Mouse (Mus musculus): Measurements from ENCODE around the gene Rbmx. TPM values are rescaled to one million over a fixed set of nuclear protein-coding genes. Genes with fewer than 3 reads are reported as not detected.

Gene Rbmx
- polyA plus RNA-seq, 1 experiment = 13.7 TPM

DNA sequence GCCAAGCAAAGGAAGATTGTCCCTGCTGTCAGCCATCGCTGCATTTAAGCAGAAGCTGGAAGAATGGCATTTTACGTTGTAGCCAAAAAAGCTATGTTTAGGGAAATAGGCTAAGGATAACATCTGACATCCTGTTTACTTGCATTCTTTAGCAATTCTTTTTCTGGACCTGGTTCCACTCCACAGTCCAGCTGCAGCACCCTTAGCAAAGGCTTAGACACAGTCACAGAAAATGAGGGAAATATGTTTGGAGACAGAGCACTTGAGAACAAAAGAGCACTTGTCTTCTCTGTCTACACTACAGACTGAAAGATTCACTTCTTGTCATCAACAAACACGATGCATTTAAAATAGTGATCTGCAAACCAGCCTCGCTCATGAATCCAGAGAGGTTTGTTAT is 53.6 kb downstream of the Rbmx start:
- peak overlapping the region; percentile 90; the same call in 1 of the 2 replicates for H3K4me3 ChIP-seq (ENCODE audit: insufficient read depth, low read depth, low read length)
- peak overlapping the region; percentile 99 for H3K27ac ChIP-seq (replicated peaks; ENCODE audit: low read depth, low read length)
- no peaks in the 10 kb centered on the region; the same call in none of the 2 replicates for H3K4me1 ChIP-seq (ENCODE audit: control insufficient read depth, insufficient read depth, insufficient read length, low read length)

- H3K4me1 ChIP-seq (ENCODE audit: control insufficient read depth, insufficient read depth, insufficient read length, low read length) = no peaks in the 10 kb centered on the region; the same call in none of the 2 replicates
- peak within 1 kb of the TSS; percentile 90 for H3K4me3 ChIP-seq (ENCODE audit: insufficient read depth, low read depth, low read length)
These were observed 54.2 kb downstream of the Rbmx start, which contains the start of gene Arhgef6 for GRCm38 (mm10) chrX:57338371-57339211. Gene Arhgef6, minus strand, starts transcription at chrX:57338729.

DNA sequence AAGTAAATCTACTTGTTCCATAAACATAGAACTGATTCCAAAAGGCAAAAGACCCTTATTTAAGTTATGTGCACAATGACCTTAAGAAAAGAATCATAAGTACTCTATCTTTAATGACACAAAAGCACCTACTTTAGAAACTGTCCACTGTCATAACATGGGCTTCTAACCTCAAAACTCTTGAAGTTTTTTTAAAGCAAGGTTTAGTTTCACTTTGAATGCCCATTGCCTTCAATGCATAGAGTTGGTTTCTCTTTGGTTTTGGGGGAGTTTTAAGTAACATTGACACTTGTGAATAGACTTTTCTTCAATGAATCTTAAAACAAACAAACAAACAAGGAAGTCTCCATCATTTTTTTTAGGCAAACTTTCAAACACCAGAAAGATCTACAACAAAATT is 55.3 kb downstream of the Rbmx start:
- H3K27ac ChIP-seq (replicated peaks; ENCODE audit: low read depth, low read length) = peak overlapping the region; percentile 99
- H3K4me1 ChIP-seq (ENCODE audit: control insufficient read depth, insufficient read depth, insufficient read length, low read length) = no peaks in the 10 kb centered on the region; the same call in none of the 2 replicates
- H3K4me3 ChIP-seq (ENCODE audit: insufficient read depth, low read depth, low read length) = peak overlapping the region; percentile 90

More at GRCm38 (mm10) chrX:57338371-57339211, 54.2 kb downstream of the Rbmx start, which contains the start of gene Arhgef6:
- H3K27ac ChIP-seq (replicated peaks; ENCODE audit: low read depth, low read length) = peak within 1 kb of the TSS; percentile 99

DNA sequence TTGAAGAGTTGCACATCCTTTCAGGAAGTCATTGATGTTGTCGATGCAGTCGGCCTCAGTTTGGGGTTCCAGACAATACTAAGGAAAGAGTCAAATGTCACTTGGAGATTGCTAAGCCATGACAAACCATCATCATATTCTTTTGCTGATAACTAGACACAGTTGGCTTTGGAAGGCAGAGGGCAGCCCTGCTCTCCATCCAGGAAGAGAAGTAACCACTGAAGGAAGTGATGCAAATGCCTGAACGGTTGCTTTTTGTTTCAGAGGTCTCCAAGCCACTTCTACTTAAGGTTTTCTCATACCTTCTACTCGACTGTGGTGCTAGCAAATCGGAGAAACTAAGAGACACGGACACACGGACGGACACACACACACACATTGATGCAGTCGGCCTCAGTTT is 55.9 kb downstream of the Rbmx start:
- H3K4me3 ChIP-seq (ENCODE audit: insufficient read depth, low read depth, low read length) = peak overlapping the region; percentile 51
- H3K27ac ChIP-seq (replicated peaks; ENCODE audit: low read depth, low read length) = peak overlapping the region; percentile 86
- H3K4me1 ChIP-seq (ENCODE audit: control insufficient read depth, insufficient read depth, insufficient read length, low read length) = no peaks in the 10 kb centered on the region; the same call in none of the 2 replicates

GRCm38 (mm10) chrX:57335313-57335712 is 57.5 kb downstream of the Rbmx start:
- no peaks in the 10 kb centered on the region; the same call in none of the 2 replicates for H3K4me1 ChIP-seq (ENCODE audit: control insufficient read depth, insufficient read depth, insufficient read length, low read length)
- no peak overlapping the region for H3K4me3 ChIP-seq (ENCODE audit: insufficient read depth, low read depth, low read length)
- H3K27ac ChIP-seq (replicated peaks; ENCODE audit: low read depth, low read length) = no peak overlapping the region

Other genes starting within 250 kb of the Rbmx start
- not detected in 2 replicates for gene Cd40lg, start 180.9 kb downstream of the Rbmx start, polyA plus RNA-seq (2012; ENCODE audit: insufficient read depth, insufficient read length, missing spikeins)
- 15.1 and 22.8 TPM in 2 replicates for gene Arhgef6, start 54.3 kb downstream of the Rbmx start, polyA plus RNA-seq (2012; ENCODE audit: insufficient read depth, insufficient read length, missing spikeins)
- gene Gm364, start 16.1 kb upstream of the Rbmx start, polyA plus RNA-seq (2012; ENCODE audit: insufficient read depth, insufficient read length, missing spikeins) = not detected in 2 replicates
- gene Gpr101, start 110.7 kb upstream of the Rbmx start, polyA plus RNA-seq (2012; ENCODE audit: insufficient read depth, insufficient read length, missing spikeins) = not detected in 2 replicates